Mouse (Mus musculus) left cerebral cortex, adult 2 months (tissue): ENCODE data around the gene Hoxa10. TPM values are rescaled to one million over a fixed set of nuclear protein-coding genes. Genes with fewer than 3 reads are reported as not detected.

Experiments used
- DNase-seq, 2 experiments: peaks; one replicate each; pipeline ENCODE4 v3.0.0; 2021 to 2022; ENCODE audit warnings: low spot score in 2 of 2, mixed read lengths in 1 of 2; ENCODE audit errors: extremely low spot score in 1 of 2
- H3K27ac ChIP-seq: fragments of 200-600 bp; 2 replicates; pipeline ENCODE4 v1.8.1; 2022
- H3K4me3 ChIP-seq: fragments of 200-600 bp; 2 replicates; pipeline ENCODE4 v1.8.1; 2022
- CTCF ChIP-seq: fragments of 200-600 bp; IDR thresholded peaks from 2 replicates; pipeline ENCODE4 v1.8.1; 2022; ENCODE audit warnings: antibody characterized with exemption, mild to moderate bottlenecking, moderate library complexity
- intact Hi-C: fragments of 180-260 bp; cut with DNase I; formaldehyde crosslinking; loops from one replicate; pipeline ENCODE4 v1.15.1; 2025
- total RNA-seq, 2 experiments: library from RNA; stranded (reverse); gene quantifications; 2 replicates each; pipeline ENCODE4 v1.2.3; 2021

The Hoxa10 gene
- total RNA-seq, 2 experiments from 2014 or later = not detected

- Histone ChIP-seq H3K4me3 (no peak overlapping the region), H3K27ac (no peak overlapping the region)
- intact Hi-C loops = no loop called here
- DNase-seq = no peak
- TF ChIP-seq CTCF = no peak
Measured at GRCm38 (mm10) chr6:52261751-52262462, 21.3 kb upstream of the Hoxa10 start.

GRCm38 (mm10) chr6:52260654-52261575 lies 20.3 kb upstream of the Hoxa10 start, which contains the start of gene Hoxa13:
TSS of gene Hoxa13 (minus strand) at chr6:52260880.
- no peak within 1 kb of the TSS for H3K4me3 ChIP-seq
- no peak within 1 kb of the TSS for H3K27ac ChIP-seq
- no peak for TF ChIP-seq CTCF
- intact Hi-C loops = no loop called here
- no peak for DNase-seq

GRCm38 (mm10) chr6:52259811-52260261 lies 19.2 kb upstream of the Hoxa10 start:
- no peak for DNase-seq
- intact Hi-C loops = loop anchor here (5.0 kb wide), 4 partner anchors 52 to 707 kb away; partner anchors contain the start of gene Evx1
- no peak for TF ChIP-seq CTCF
- H3K4me3 ChIP-seq = no peak overlapping the region
- H3K27ac ChIP-seq = no peak overlapping the region

GRCm38 (mm10) chr6:52259081-52259790 lies 18.6 kb upstream of the Hoxa10 start:
- TF ChIP-seq CTCF = no peak
- intact Hi-C loops = loop anchor here (5.0 kb wide), 4 partner anchors 53 to 708 kb away; partner anchors contain the start of gene Evx1
- no peak for DNase-seq
- Histone ChIP-seq H3K27ac (no peak overlapping the region), H3K4me3 (no peak overlapping the region)

GRCm38 (mm10) chr6:52256956-52257355 lies 16.3 kb upstream of the Hoxa10 start:
- intact Hi-C loops = loop anchor here (2.0 to 5.0 kb wide), 6 partner anchors 55 to 710 kb away; partner anchors contain the start of gene Evx1
- peak; percentile 74 for TF ChIP-seq CTCF
- peak; percentile 55 to 67 for DNase-seq
- H3K4me3 ChIP-seq = no peak overlapping the region
- H3K27ac ChIP-seq = no peak overlapping the region

- Histone ChIP-seq H3K27ac (no peak overlapping the region), H3K4me3 (no peak overlapping the region)
- DNase-seq = no peak
- TF ChIP-seq CTCF = no peak
- intact Hi-C loops = no loop called here
Measured at GRCm38 (mm10) chr6:52253511-52254500, 13.2 kb upstream of the Hoxa10 start.

GRCm38 (mm10) chr6:52252775-52253376 lies 12.2 kb upstream of the Hoxa10 start:
- H3K27ac ChIP-seq = no peak overlapping the region
- intact Hi-C loops = no loop called here
- H3K4me3 ChIP-seq = no peak overlapping the region
- DNase-seq = no peak
- no peak for TF ChIP-seq CTCF

GRCm38 (mm10) chr6:52252016-52252774 lies 11.5 kb upstream of the Hoxa10 start:
- intact Hi-C loops = no loop called here
- H3K27ac ChIP-seq = no peak overlapping the region
- no peak for DNase-seq
- no peak for TF ChIP-seq CTCF
- H3K4me3 ChIP-seq = no peak overlapping the region

GRCm38 (mm10) chr6:52251177-52251879 lies 10.7 kb upstream of the Hoxa10 start:
- H3K27ac ChIP-seq = no peak overlapping the region

More at GRCm38 (mm10) chr6:52251177-52251879, 10.7 kb upstream of the Hoxa10 start:
- no peak for DNase-seq
- H3K4me3 ChIP-seq = no peak overlapping the region
- intact Hi-C loops = no loop called here
- TF ChIP-seq CTCF = no peak
